Mouse (Mus musculus) layer of hippocampus, adult 2 months (tissue): Measurements from ENCODE around the gene Igsf9. TPM values are rescaled to one million over a fixed set of nuclear protein-coding genes. Genes with fewer than 3 reads are reported as not detected.

Source experiments
- DNase-seq, 2 experiments: peaks; one replicate each; pipeline ENCODE4 v3.0.0; 2022; ENCODE audit warnings: low spot score in 2 of 2
- H3K27ac ChIP-seq: fragments of 200-600 bp; 2 replicates; pipeline ENCODE4 v1.8.1; 2022
- H3K4me3 ChIP-seq: fragments of 200-600 bp; 2 replicates; pipeline ENCODE4 v1.8.1; 2022; ENCODE audit warnings: mild to moderate bottlenecking
- CTCF ChIP-seq: fragments of 200-600 bp; conservative IDR thresholded peaks from 2 replicates; pipeline ENCODE4 v1.8.1; 2022; ENCODE audit warnings: antibody characterized with exemption, mild to moderate bottlenecking, moderate library complexity
- long read RNA-seq, 2 experiments: library from polyadenylated mRNA; stranded (forward); transcript quantifications; one replicate each; pipeline ENCODE4 v2.0.0; 2021; ENCODE audit warnings: borderline mapping rate in 2 of 2
- total RNA-seq, 2 experiments: library from RNA; stranded (reverse); gene quantifications; 2 replicates each; pipeline ENCODE4 v1.2.3; 2021

Igsf9 gene
- 1 to 10 TPM; 5.7 to 9.2 TPM for total RNA-seq
- long read RNA-seq, experiment 1, partial matches to known transcripts, result 1 of 1 reads
- long read RNA-seq, experiment 1, other reads (novel, unspliced or antisense), result 0 of 1 reads
- long read RNA-seq, experiment 2, partial matches to known transcripts, result 1 of 2 reads
- long read RNA-seq, experiment 2, other reads (novel, unspliced or antisense), result 1 of 2 reads

- Histone ChIP-seq H3K4me3 (peak within 1 kb of the TSS; percentile 57), H3K27ac (no peak within 1 kb of the TSS)
- peak; percentile 95 to 96 for DNase-seq
- peak; percentile 79 for TF ChIP-seq CTCF
Measured at GRCm38 (mm10) chr1:172481540-172482280, at the start of gene Igsf9. TSS of gene Igsf9 (plus strand) at chr1:172481788.

DNA sequence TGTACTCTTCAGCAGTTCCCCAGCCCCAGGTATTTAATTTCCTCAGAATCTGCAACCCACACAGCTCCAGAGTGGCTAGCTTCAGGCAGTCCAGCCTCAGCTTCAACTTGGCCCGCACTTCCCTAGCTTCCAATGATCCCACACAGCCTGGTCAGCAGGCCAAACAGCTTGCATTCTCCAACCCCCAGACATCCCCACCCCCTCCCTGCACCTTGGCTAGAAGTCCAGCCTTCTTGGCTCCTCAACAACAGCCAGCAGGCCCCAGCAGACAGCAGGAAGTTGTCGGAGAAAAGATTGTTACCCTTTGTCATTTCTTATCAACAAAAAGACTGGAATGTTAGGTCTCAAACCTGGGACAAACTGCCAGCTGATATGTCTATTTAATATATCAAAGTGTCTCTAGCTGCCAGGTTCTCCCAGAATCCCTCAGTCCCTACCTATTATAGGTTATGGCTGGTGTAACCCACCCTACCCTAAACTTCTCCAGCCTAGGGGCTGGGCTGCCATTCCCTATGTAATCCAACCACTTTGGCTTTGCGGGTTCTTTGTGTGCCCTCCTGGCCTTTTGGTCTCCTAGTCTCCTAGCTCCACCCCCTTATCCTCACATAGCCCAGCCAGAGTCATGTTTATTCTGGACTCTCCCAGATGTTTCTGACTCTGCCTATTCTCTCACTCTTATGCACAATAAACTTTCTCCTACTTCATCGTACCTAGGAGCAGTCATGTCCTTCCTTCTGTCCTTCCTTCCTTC lies 49.6 kb upstream of the Igsf9 start:
- TF ChIP-seq CTCF, result no peak
- H3K27ac ChIP-seq, result no peak overlapping the region
- H3K4me3 ChIP-seq, result no peak overlapping the region
- no peak for DNase-seq

- Histone ChIP-seq H3K4me3 (no peak overlapping the region), H3K27ac (no peak overlapping the region)
- TF ChIP-seq CTCF, result no peak
- DNase-seq, result no peak
Measured at GRCm38 (mm10) chr1:172432587-172432955, 49.0 kb upstream of the Igsf9 start.

GRCm38 (mm10) chr1:172433012-172433850 lies 48.4 kb upstream of the Igsf9 start:
- no peak for TF ChIP-seq CTCF
- Histone ChIP-seq H3K27ac (no peak overlapping the region), H3K4me3 (no peak overlapping the region)
- no peak for DNase-seq

DNA sequence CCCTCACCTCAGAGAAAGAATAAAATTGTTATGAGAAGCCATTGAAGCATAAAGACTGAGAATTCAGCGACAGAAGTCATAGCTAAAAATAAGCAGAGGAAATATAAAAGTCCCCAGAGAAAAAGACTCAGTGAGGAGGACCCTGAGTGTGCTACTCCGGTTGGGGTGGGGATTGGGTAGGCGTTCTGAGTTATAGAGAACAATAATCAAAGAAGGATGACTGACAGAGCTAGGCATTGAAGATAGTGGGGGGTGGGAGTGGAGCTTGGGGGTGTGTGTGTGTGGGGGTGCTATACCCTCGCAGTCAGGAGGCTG lies 47.8 kb upstream of the Igsf9 start:
- H3K27ac ChIP-seq, result no peak overlapping the region
- no peak for TF ChIP-seq CTCF

DNA sequence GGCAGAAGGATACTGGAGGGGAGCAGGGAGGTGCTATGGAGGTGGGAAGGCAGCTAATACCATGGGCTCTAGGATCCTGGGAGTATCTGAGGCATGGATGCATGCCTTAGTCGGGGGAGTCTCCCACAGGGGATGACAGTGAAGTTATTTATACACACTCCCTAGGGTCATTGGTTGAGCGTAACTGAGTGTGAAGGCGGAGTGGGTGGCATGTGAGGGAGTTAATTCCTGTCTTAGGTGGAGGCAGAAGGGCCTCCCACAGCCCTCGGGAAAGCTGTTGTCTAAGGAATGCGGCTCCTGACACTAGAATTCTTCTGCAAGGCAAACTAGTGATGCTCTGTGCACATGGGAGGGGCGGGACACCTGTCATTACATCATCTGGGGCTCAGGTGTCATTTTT lies 44.8 kb upstream of the Igsf9 start:
- no peak for DNase-seq
- TF ChIP-seq CTCF, result no peak
- Histone ChIP-seq H3K27ac (no peak overlapping the region), H3K4me3 (no peak overlapping the region)

More for the DNA sequence above, 47.8 kb upstream of the Igsf9 start:
- no peak overlapping the region for H3K4me3 ChIP-seq
- DNase-seq, result no peak

- H3K4me3 ChIP-seq, result no peak overlapping the region
- TF ChIP-seq CTCF, result no peak
- no peak for DNase-seq
- H3K27ac ChIP-seq, result no peak overlapping the region
Measured at GRCm38 (mm10) chr1:172438621-172439020, 43.0 kb upstream of the Igsf9 start.

GRCm38 (mm10) chr1:172440521-172440920 lies 41.1 kb upstream of the Igsf9 start:
- DNase-seq, result no peak
- Histone ChIP-seq H3K27ac (no peak overlapping the region), H3K4me3 (no peak overlapping the region)
- TF ChIP-seq CTCF, result no peak

DNA sequence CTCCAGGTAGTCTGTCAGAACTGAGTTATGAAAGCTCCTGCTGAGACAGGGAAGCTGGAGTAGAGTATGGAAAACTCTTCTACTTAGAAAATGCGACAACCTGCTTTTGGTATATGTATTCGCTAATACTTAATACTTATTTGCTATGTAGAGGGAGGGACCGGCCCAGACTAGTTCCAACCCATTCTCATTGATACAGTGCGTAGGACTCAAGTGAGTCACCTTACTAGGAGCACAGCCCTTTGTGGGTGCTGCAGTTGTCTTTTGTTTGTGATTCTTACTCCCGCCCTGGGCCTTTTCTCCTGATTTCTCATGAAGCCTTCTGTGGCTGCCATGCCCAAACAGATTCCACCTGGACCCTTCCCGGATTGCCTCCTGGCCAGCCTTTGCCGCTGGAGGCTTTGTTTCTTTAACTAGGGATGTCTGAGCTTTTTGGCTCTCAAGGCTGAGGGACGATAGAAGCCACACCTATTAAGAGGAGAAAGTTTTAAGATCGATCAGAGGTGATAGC lies 39.6 kb upstream of the Igsf9 start:
- H3K27ac ChIP-seq, result no peak overlapping the region
- no peak for TF ChIP-seq CTCF
- H3K4me3 ChIP-seq, result no peak overlapping the region
- DNase-seq, result no peak

DNA sequence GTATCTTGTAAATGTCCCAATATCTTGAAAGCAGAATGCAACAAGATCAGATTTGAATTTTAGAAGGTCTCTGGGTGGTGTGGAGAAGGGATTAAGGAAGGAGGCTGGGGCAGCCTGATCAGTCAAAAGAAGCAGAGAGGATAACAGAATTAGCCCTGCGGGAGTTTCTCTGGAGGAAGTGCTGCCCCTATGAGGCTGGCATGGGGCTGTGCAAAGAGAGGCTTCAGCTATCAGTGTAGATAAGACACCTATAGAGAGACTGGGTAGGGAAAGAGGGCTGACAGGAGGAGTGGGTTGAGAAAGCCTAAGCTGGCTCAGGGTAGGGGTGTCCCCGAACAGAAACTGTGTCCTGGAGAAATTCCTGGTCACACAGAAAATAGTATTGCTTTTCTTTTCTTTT lies 31.4 kb upstream of the Igsf9 start:
- Histone ChIP-seq H3K4me3 (no peak overlapping the region), H3K27ac (no peak overlapping the region)
- TF ChIP-seq CTCF, result peak; percentile 40
- DNase-seq, result no peak

DNA sequence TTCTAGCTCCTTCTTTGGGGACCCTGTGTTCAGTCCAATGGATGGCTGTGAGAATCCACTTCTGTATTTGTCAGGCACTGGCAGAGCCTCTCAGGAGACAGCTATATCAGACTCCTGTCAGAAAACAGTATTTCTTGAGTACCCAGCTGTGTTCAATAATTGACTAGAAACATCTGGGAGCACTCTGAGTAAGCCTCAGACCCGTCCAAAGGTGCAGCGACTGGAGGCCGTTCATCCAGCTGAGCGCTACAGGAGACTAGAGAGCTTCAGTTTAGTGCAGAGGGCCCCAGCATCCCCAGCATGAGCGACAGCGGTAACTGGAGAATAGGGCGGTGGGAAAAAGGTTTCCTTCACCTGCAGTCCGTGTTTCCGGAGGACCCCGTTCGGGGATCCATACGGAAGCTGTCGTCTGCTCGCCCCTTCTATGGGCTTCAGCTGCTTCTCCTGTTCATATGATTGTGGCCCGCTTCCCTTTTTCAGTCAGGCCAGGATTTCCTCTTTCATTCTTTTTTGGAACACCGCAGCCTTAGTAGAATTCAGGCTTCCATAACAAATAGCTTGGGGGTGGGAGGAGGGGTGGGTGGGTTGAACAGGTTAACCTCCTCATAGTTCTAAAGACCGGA lies 30.6 kb upstream of the Igsf9 start:
- H3K4me3 ChIP-seq, result no peak overlapping the region
- no peak for TF ChIP-seq CTCF
- DNase-seq, result no peak
- no peak overlapping the region for H3K27ac ChIP-seq

GRCm38 (mm10) chr1:172452911-172453310 lies 28.7 kb upstream of the Igsf9 start:
- TF ChIP-seq CTCF, result no peak
- Histone ChIP-seq H3K27ac (no peak overlapping the region), H3K4me3 (no peak overlapping the region)
- DNase-seq, result no peak
